Mouse (Mus musculus) embryonic facial prominence, embryonic 14.5 days (tissue): ENCODE data around the gene Susd6. TPM values are rescaled to one million over a fixed set of nuclear protein-coding genes. Genes with fewer than 3 reads are reported as not detected.
A peak's percentile ranks its signal among the peaks of the same experiment; 100 is the strongest.

Experiments used
- ATAC-seq: fragments of 200-750 bp; cut with Nextera tagmentation; 2 replicates; pipeline ENCODE4 v1.8.0; 2017; ENCODE audit warnings: low read depth, moderate number of reproducible peaks, moderate TSS enrichment
- DNase-seq: peaks from one replicate; pipeline ENCODE4 v3.0.0-alpha.2; 2015; ENCODE audit warnings: low spot score
- H3K27ac ChIP-seq: fragments of 300-500 bp; sonication (generic); replicated peaks from 2 replicates; pipeline ENCODE4 v1.5.1; 2014; ENCODE audit warnings: low read depth, mild to moderate bottlenecking, low read length, moderate library complexity
- H3K27me3 ChIP-seq: fragments of 300-500 bp; sonication (generic); replicated peaks from 2 replicates; pipeline ENCODE4 v1.6.1; 2014; ENCODE audit warnings: low read length; ENCODE audit not compliant: control insufficient read depth, insufficient read depth
- H3K36me3 ChIP-seq: fragments of 300-500 bp; sonication (generic); 2 replicates; pipeline ENCODE4 v1.6.1; 2014; ENCODE audit warnings: low read length, mixed read lengths; ENCODE audit not compliant: control insufficient read depth, insufficient read depth
- H3K4me1 ChIP-seq: fragments of 300-500 bp; sonication (generic); 2 replicates; pipeline ENCODE4 v1.6.1; 2014; ENCODE audit warnings: antibody characterized with exemption, low read length; ENCODE audit not compliant: control insufficient read depth, insufficient read depth
- H3K4me2 ChIP-seq: fragments of 300-500 bp; sonication (generic); 2 replicates; pipeline ENCODE4 v1.6.1; 2014; ENCODE audit warnings: low read depth, mild to moderate bottlenecking, low read length, moderate library complexity, mixed read lengths
- H3K4me3 ChIP-seq: fragments of 300-500 bp; sonication (generic); 2 replicates; pipeline ENCODE4 v1.5.1; 2014; ENCODE audit warnings: low read depth, mild to moderate bottlenecking, low read length
- H3K9ac ChIP-seq: fragments of 300-500 bp; sonication (generic); 2 replicates; pipeline ENCODE4 v1.6.1; 2014; ENCODE audit warnings: low read depth, mild to moderate bottlenecking, low read length, moderate library complexity, mixed read lengths
- H3K9me3 ChIP-seq: fragments of 300-500 bp; sonication (generic); 2 replicates; pipeline ENCODE4 v1.6.1; 2016; ENCODE audit warnings: low read length; ENCODE audit not compliant: control insufficient read depth
- WGBS: fragments of 180-500 bp; shearing (Covaris S2); extraction: QIAGEN DNeasy Blood & Tissue Kit; methylation state at CpG from one replicate; pipeline ENCODE4 v1.1.7; 2014; 5-methylcytosine and 5-hydroxymethylcytosine counted together
- polyA plus RNA-seq: library from polyadenylated mRNA; unstranded; fragments of >200 nt; fragmentation: Nextera tagmentation; extraction: Ambion mirVana; gene quantifications from 2 replicates; pipeline ENCODE4 v1.2.1, GENCODE M21; 2014

Susd6 gene
- polyA plus RNA-seq, 1 experiment from 2014 or later: 20.6 TPM

- 88% methylated on average over 3 of the region's 3 CpGs for WGBS
- H3K4me2 ChIP-seq: no peak overlapping the region
- no peaks in the 10 kb centered on the region for H3K4me1 ChIP-seq
- no peak overlapping the region for H3K4me3 ChIP-seq
- no peaks in the 10 kb centered on the region for H3K9me3 ChIP-seq
- peaks cover 27% of the 10 kb centered on the region for H3K36me3 ChIP-seq
- no peak overlapping the region for H3K27ac ChIP-seq
- DNase-seq (no peak), ATAC-seq (no peak)
- no peaks in the 10 kb centered on the region for H3K27me3 ChIP-seq
- H3K9ac ChIP-seq: no peak overlapping the region
These were observed 76.8 kb downstream of the Susd6 start for GRCm38 (mm10) chr12:80867083-80867482.

GRCm38 (mm10) chr12:80868401-80868800 is 78.1 kb downstream of the Susd6 start:
- no peaks in the 10 kb centered on the region for H3K27me3 ChIP-seq
- ATAC-seq (no peak), DNase-seq (no peak)
- H3K9me3 ChIP-seq: no peaks in the 10 kb centered on the region
- H3K4me3 ChIP-seq: no peak overlapping the region
- H3K4me1 ChIP-seq: no peaks in the 10 kb centered on the region
- H3K4me2 ChIP-seq: no peak overlapping the region
- H3K9ac ChIP-seq: no peak overlapping the region
- WGBS: 86% methylated on average over 7 of the region's 7 CpGs
- H3K27ac ChIP-seq: no peak overlapping the region
- H3K36me3 ChIP-seq: peaks cover 34% of the 10 kb centered on the region

DNA sequence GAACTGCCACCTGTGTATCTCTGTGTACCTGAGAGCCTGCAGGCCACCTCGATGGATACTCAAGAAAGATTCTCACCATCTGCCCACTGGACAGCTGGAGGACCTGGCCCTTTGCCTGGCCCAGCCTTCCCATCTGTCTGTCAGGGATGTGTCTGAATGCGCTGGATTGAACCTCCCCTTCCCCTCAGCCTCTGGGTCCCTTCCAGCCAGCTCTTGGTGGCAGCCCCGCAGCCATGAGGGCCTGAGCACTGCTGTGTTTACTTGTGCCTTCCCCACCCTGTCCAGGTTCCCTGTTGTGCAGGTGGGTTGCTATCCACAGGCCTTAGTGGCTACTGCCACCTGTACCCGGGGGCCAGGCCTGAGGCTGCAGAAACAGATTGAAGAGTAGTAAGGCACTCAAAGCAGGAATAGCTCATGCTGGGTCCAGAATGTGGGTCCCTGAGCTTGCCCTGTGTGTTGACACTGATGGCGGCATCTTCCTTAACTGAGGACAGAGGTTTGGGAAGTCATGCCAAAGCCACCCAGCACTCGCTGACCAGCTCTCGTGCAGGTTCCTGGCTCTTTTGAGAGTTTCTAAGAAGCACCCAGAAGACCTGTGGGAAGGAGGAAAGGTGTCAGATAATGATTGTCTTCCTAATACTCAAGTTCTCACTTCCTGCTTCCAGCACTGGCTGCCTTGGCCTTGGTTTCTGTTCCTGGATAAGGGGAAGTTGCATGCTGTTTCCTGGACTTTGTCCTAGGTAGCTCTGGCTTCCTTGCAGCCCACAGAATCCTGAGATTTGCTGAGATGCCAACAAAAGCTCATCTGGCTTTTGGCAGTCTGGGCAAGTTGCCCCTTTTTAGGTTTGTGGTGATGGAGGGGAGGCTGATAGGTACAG is 87.1 kb downstream of the Susd6 start:
- DNase-seq (no peak), ATAC-seq (no peak)
- Histone ChIP-seq H3K36me3 (peaks cover 77% of the 10 kb centered on the region), H3K27ac (no peak overlapping the region), H3K4me3 (no peak overlapping the region), H3K27me3 (no peaks in the 10 kb centered on the region), H3K9ac (no peak overlapping the region), H3K9me3 (no peaks in the 10 kb centered on the region), H3K4me1 (no peaks in the 10 kb centered on the region), H3K4me2 (no peak overlapping the region)
- 87% methylated on average over 7 of the region's 7 CpGs for WGBS

GRCm38 (mm10) chr12:80878093-80878430 is 87.8 kb downstream of the Susd6 start:
- H3K27me3 ChIP-seq: no peaks in the 10 kb centered on the region
- no peak overlapping the region for H3K4me2 ChIP-seq
- DNase-seq: no peak
- peaks cover 73% of the 10 kb centered on the region for H3K36me3 ChIP-seq
- H3K9ac ChIP-seq: no peak overlapping the region
- no peak overlapping the region for H3K4me3 ChIP-seq
- H3K9me3 ChIP-seq: no peaks in the 10 kb centered on the region
- no peak overlapping the region for H3K27ac ChIP-seq
- WGBS: 85% methylated on average over 6 of the region's 6 CpGs
- no peaks in the 10 kb centered on the region for H3K4me1 ChIP-seq
- no peak for ATAC-seq

GRCm38 (mm10) chr12:80878653-80879052 is 88.3 kb downstream of the Susd6 start:
- Histone ChIP-seq H3K36me3 (peaks cover 73% of the 10 kb centered on the region), H3K27me3 (no peaks in the 10 kb centered on the region), H3K4me1 (no peaks in the 10 kb centered on the region), H3K4me2 (no peak overlapping the region), H3K9me3 (no peaks in the 10 kb centered on the region), H3K27ac (no peak overlapping the region), H3K9ac (no peak overlapping the region), H3K4me3 (no peak overlapping the region)
- DNase-seq (no peak), ATAC-seq (no peak)
- 63% methylated on average over 3 of the region's 3 CpGs for WGBS

DNA sequence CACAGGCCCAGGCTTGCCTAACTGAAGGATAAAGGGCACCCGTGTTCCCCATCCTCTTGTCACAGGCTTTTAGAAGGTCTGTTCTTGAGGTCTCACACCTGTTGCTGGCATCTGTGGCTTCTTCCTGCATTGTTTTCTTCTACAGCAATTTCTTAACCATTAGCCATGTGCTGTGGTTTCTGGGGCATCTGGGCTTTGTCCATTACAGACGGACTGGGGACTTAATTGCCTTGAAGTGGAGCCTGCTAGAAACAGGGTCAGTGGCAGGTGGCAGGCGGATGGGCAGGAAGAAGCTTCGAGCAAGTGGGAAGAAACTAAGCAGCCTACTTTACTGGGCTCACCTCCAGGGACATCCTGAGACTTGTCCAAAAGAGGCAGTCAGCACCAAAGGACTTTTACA is 89.0 kb downstream of the Susd6 start:
- WGBS: 55% methylated on average over 4 of the region's 4 CpGs
- H3K36me3 ChIP-seq: peaks cover 67% of the 10 kb centered on the region
- DNase-seq: peak; percentile 41

GRCm38 (mm10) chr12:80881121-80881520 is 90.8 kb downstream of the Susd6 start:
- Histone ChIP-seq H3K9me3 (no peaks in the 10 kb centered on the region), H3K4me1 (no peaks in the 10 kb centered on the region), H3K9ac (no peak overlapping the region), H3K4me2 (no peak overlapping the region), H3K36me3 (peaks cover 48% of the 10 kb centered on the region), H3K4me3 (no peak overlapping the region), H3K27ac (no peak overlapping the region), H3K27me3 (no peaks in the 10 kb centered on the region)
- no peak for DNase-seq
- ATAC-seq: no peak
- WGBS: 90% methylated on average over 3 of the region's 3 CpGs

More for the DNA sequence above, 89.0 kb downstream of the Susd6 start:
- H3K27me3 ChIP-seq: no peaks in the 10 kb centered on the region
- H3K4me3 ChIP-seq: no peak overlapping the region
- ATAC-seq: 0 out of 2 replicates have a peak, but pooled peaks have one; percentile 31
- H3K27ac ChIP-seq: no peak overlapping the region
- no peak overlapping the region for H3K9ac ChIP-seq
- no peak overlapping the region for H3K4me2 ChIP-seq
- H3K9me3 ChIP-seq: no peaks in the 10 kb centered on the region
- H3K4me1 ChIP-seq: no peaks in the 10 kb centered on the region

- H3K4me2 ChIP-seq: no peak overlapping the region
- DNase-seq: no peak
- peaks cover 27% of the 10 kb centered on the region; the same call in 1 of the 2 replicates for H3K36me3 ChIP-seq
- no peak for ATAC-seq
- H3K4me1 ChIP-seq: no peaks in the 10 kb centered on the region
- no peak overlapping the region for H3K27ac ChIP-seq
- no peaks in the 10 kb centered on the region for H3K27me3 ChIP-seq
- WGBS: 87% methylated on average over 3 of the region's 3 CpGs
- no peak overlapping the region for H3K9ac ChIP-seq
- no peaks in the 10 kb centered on the region for H3K9me3 ChIP-seq
- H3K4me3 ChIP-seq: no peak overlapping the region
These were observed 93.0 kb downstream of the Susd6 start for GRCm38 (mm10) chr12:80883278-80883677.

- Histone ChIP-seq H3K27ac (no peak overlapping the region), H3K4me1 (no peaks in the 10 kb centered on the region), H3K4me2 (no peak overlapping the region), H3K9ac (no peak overlapping the region), H3K36me3 (0 out of 2 replicates have a peak, but pooled peaks cover 21% of the 10 kb centered on the region), H3K9me3 (no peaks in the 10 kb centered on the region), H3K27me3 (no peaks in the 10 kb centered on the region), H3K4me3 (no peak overlapping the region)
- no peak for DNase-seq
- 62% methylated on average over 5 of the region's 5 CpGs for WGBS
- ATAC-seq: no peak
These were observed 93.6 kb downstream of the Susd6 start for GRCm38 (mm10) chr12:80883881-80884280.
